Mouse (Mus musculus) liver, embryonic 14.5 days (tissue): Measurements from ENCODE around the gene Plek.

ENCODE experiments used
- CTCF ChIP-seq: IDR thresholded peaks from 2 replicates; pipeline ENCODE4 v1.5.1; 2016; ENCODE audit warnings: antibody characterized with exemption, low read depth, control low read depth
- EP300 ChIP-seq: IDR thresholded peaks from 2 replicates; pipeline ENCODE4 v1.6.1; 2016; ENCODE audit warnings: antibody characterized with exemption, low read depth

- no peak for TF ChIP-seq CTCF
- TF ChIP-seq EP300: no peak
Measured at GRCm38 (mm10) chr11:17007517-17008173, 44.5 kb downstream of the Plek start.
